Mouse (Mus musculus) forebrain, embryonic 10.5 days (tissue): ENCODE measurements around the gene Gm10320. TPM values are rescaled to one million over a fixed set of nuclear protein-coding genes. Genes with fewer than 3 reads are reported as not detected.

Source experiments
- DNase-seq: peaks from one replicate; pipeline ENCODE4 v3.0.0-alpha.2; 2017; ENCODE audit warnings: low spot score; ENCODE audit errors: extremely low spot score
- H3K27ac ChIP-seq: fragments of 300-500 bp; sonication (generic); 2 replicates; pipeline ENCODE4 v1.5.1; 2016; ENCODE audit warnings: mild to moderate bottlenecking
- H3K27me3 ChIP-seq: fragments of 300-500 bp; sonication (generic); 2 replicates; pipeline ENCODE4 v1.6.1; 2016; ENCODE audit warnings: mild to moderate bottlenecking; ENCODE audit not compliant: poor library complexity, severe bottlenecking
- H3K36me3 ChIP-seq: fragments of 300-500 bp; sonication (generic); replicated peaks from 2 replicates; pipeline ENCODE4 v1.6.1; 2016; ENCODE audit warnings: mild to moderate bottlenecking, moderate library complexity
- H3K4me1 ChIP-seq: fragments of 300-500 bp; sonication (generic); 2 replicates; pipeline ENCODE4 v1.6.1; 2016
- H3K4me3 ChIP-seq: fragments of 300-500 bp; sonication (generic); 2 replicates; pipeline ENCODE4 v1.5.1; 2016; ENCODE audit warnings: mild to moderate bottlenecking, moderate library complexity
- H3K9me3 ChIP-seq: fragments of 300-500 bp; sonication (generic); 2 replicates; pipeline ENCODE4 v1.6.1; 2016; ENCODE audit warnings: mild to moderate bottlenecking, moderate library complexity
- WGBS: fragments of 180-500 bp; shearing (Covaris S2); methylation state at CpG from one replicate; pipeline ENCODE4 v1.1.7; 2016; 5-methylcytosine and 5-hydroxymethylcytosine counted together
- polyA plus RNA-seq: library from polyadenylated mRNA; unstranded; fragments of >200 nt; fragmentation: Nextera tagmentation; extraction: Ambion mirVana; gene quantifications from 2 replicates; pipeline ENCODE4 v1.2.1, GENCODE M21; 2016

Gm10320 gene
- polyA plus RNA-seq, 1 experiment from 2014 or later: 1.3 TPM

DNA sequence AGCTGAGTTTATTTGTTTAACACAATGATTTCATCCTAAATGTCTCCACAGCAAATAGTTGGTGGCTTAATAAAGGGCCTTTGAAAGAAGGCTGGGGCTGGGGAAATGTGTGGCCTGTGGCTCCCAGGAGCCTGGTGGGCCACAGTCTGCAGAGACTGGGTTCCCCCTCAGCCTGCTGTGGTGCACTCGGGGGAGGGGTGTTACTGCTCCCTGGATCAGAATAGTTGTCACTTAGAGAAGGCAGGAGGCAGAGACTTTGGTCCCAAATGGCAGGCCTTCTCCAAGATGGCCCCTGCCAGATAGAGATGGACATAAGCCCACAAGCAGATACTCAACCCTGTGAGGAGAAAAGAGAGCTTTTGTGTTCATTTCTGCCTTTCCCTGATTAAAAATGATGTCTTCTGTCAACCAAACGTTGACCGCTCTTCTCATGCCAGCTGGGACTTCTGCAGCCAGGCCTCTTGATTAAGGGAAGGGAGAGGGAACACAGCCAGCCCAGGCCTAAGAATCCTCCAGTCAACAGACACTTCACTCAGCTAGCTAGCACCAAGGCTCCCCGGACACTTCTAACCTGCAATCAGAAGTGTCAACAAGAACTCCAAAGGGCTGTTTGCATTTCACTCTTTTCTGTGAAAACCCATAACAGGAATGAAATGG is 14.8 kb downstream of the Gm10320 start:
- 73% methylated on average over 4 of the region's 4 CpGs for WGBS
- DNase-seq: no peak
- no peaks in the 10 kb centered on the region for H3K9me3 ChIP-seq
- H3K36me3 ChIP-seq: no peaks in the 10 kb centered on the region
- H3K27me3 ChIP-seq: peaks cover 26% of the 10 kb centered on the region
- no peak overlapping the region for H3K4me3 ChIP-seq
- peaks cover 20% of the 10 kb centered on the region for H3K4me1 ChIP-seq
- peak overlapping the region; percentile 76 for H3K27ac ChIP-seq

GRCm38 (mm10) chr13:98476175-98476838 is 15.5 kb downstream of the Gm10320 start:
- WGBS: 45% methylated on average over 14 of the region's 14 CpGs
- H3K27me3 ChIP-seq: peaks cover 30% of the 10 kb centered on the region
- H3K36me3 ChIP-seq: no peaks in the 10 kb centered on the region
- H3K27ac ChIP-seq: peak overlapping the region; percentile 76
- no peaks in the 10 kb centered on the region for H3K9me3 ChIP-seq
- H3K4me3 ChIP-seq: no peak overlapping the region
- H3K4me1 ChIP-seq: peaks cover 20% of the 10 kb centered on the region
- DNase-seq: no peak

- 62% methylated on average over 8 of the region's 8 CpGs for WGBS
- no peak for DNase-seq
- H3K4me3 ChIP-seq: no peak overlapping the region
- H3K27ac ChIP-seq: peak overlapping the region; percentile 76; the same call in 1 of the 2 replicates
- no peaks in the 10 kb centered on the region for H3K36me3 ChIP-seq
- no peaks in the 10 kb centered on the region for H3K9me3 ChIP-seq
- peaks cover 30% of the 10 kb centered on the region for H3K27me3 ChIP-seq
- H3K4me1 ChIP-seq: peaks cover 20% of the 10 kb centered on the region
These were observed 16.1 kb downstream of the Gm10320 start for GRCm38 (mm10) chr13:98475681-98476080.

GRCm38 (mm10) chr13:98473034-98473433 is 18.8 kb downstream of the Gm10320 start:
- Histone ChIP-seq H3K4me3 (no peak overlapping the region), H3K36me3 (no peaks in the 10 kb centered on the region), H3K4me1 (peaks cover 20% of the 10 kb centered on the region), H3K27me3 (peaks cover 30% of the 10 kb centered on the region), H3K9me3 (no peaks in the 10 kb centered on the region), H3K27ac (no peak overlapping the region)
- no peak for DNase-seq
- WGBS: 85% methylated on average over 4 of the region's 4 CpGs

DNA sequence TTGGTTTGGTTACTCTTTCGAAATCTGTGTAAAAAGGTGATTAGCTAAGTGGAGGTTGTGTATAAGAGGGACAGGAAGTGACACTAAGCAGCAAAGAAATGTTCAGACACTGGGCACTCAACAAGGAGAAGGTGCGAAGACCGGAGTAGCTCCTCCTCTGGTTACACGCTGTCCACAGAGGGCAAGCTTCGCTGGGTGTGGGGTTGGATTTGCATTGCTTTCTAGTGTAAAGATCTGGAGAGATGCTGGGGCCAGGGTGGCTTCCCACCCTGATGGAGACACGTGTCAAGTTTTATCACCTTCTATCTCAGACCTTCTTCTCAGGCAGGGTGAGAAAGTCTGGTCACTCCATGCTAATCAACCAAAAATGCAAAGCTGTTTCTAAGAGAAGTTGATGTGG is 20.0 kb downstream of the Gm10320 start:
- WGBS: 79% methylated on average over 6 of the region's 6 CpGs
- Histone ChIP-seq H3K4me3 (no peak overlapping the region), H3K36me3 (no peaks in the 10 kb centered on the region), H3K27ac (no peak overlapping the region), H3K9me3 (no peaks in the 10 kb centered on the region), H3K4me1 (peaks cover 13% of the 10 kb centered on the region), H3K27me3 (peaks cover 30% of the 10 kb centered on the region)
- no peak for DNase-seq

DNA sequence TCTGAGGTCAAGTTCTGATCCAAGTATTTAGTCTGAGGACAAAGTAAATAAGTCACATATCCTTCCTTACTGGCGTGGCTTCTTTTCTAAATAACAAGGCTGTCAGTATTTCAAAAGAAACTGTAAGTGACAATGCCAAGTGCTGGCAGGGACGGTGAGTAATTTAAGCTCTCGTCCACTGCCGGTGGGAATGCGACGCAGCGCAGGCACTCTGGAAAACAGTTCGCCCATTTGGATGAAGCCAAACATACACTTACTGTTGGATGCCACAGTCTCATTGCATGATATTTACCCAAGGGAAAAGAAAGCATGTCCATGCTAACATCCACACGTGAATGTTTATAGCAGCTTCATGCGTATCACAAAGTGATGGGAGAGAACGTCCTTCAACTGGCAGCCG is 21.5 kb downstream of the Gm10320 start:
- Histone ChIP-seq H3K9me3 (no peaks in the 10 kb centered on the region), H3K27me3 (peaks cover 22% of the 10 kb centered on the region), H3K27ac (no peak overlapping the region), H3K4me1 (no peaks in the 10 kb centered on the region), H3K4me3 (no peak overlapping the region), H3K36me3 (no peaks in the 10 kb centered on the region)
- WGBS: 88% methylated on average over 12 of the region's 12 CpGs
- no peak for DNase-seq

DNA sequence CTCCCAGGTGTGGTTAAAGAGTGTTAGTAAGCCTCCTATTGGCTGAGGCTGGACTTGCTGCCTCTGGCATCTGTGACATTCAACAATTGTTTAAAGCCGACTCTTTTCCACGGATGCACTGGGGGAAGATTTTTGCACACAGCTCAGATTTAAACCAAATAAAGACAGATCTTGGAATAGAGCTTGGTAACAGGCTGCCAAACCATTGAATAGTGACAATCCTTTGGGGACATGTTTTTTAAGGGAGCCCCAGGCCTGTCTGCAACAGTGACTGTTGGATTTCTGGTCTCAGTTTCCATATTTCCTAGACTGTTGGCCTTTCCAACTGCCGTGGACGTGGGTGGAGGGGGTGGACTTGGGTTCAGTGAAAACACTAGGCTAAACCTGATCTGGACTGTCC is 21.9 kb downstream of the Gm10320 start:
- H3K36me3 ChIP-seq: no peaks in the 10 kb centered on the region
- no peaks in the 10 kb centered on the region for H3K4me1 ChIP-seq
- no peak for DNase-seq
- 80% methylated on average over 4 of the region's 4 CpGs for WGBS
- no peak overlapping the region for H3K27ac ChIP-seq
- H3K4me3 ChIP-seq: no peak overlapping the region
- H3K27me3 ChIP-seq: peaks cover 18% of the 10 kb centered on the region
- no peaks in the 10 kb centered on the region for H3K9me3 ChIP-seq

- Histone ChIP-seq H3K27me3 (no peaks in the 10 kb centered on the region), H3K27ac (no peak overlapping the region), H3K9me3 (peaks cover 5% of the 10 kb centered on the region; the same call in 1 of the 2 replicates), H3K36me3 (no peaks in the 10 kb centered on the region), H3K4me1 (no peaks in the 10 kb centered on the region), H3K4me3 (no peak overlapping the region)
- WGBS: 72% methylated on average over 4 of the region's 4 CpGs
- DNase-seq: no peak
These were observed 30.3 kb downstream of the Gm10320 start for GRCm38 (mm10) chr13:98461467-98461866.

DNA sequence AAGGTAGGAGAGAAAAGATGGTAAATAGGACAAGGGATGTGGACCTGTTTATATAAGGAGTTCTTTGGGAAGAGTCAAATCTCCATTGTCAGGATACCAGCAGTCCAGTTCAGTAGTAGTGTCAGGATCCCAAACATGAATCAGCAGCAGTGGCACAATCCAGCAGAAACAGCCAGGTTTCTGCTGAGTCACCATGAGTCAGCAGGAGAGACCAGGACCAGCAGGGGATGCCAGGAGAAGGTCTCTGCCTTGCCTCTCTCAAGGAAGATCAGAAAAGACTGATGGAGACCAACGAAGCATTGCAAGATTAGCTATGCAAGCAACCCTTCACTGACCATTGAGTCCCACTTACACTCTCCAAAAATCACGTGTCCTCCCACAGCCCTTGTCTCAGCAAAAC is 35.4 kb downstream of the Gm10320 start:
- Histone ChIP-seq H3K27me3 (no peaks in the 10 kb centered on the region), H3K9me3 (peaks cover 12% of the 10 kb centered on the region; the same call in 1 of the 2 replicates), H3K27ac (no peak overlapping the region), H3K4me1 (no peaks in the 10 kb centered on the region), H3K4me3 (no peak overlapping the region), H3K36me3 (no peaks in the 10 kb centered on the region)
- WGBS: 76% methylated on average over 2 of the region's 2 CpGs
- DNase-seq: no peak

DNA sequence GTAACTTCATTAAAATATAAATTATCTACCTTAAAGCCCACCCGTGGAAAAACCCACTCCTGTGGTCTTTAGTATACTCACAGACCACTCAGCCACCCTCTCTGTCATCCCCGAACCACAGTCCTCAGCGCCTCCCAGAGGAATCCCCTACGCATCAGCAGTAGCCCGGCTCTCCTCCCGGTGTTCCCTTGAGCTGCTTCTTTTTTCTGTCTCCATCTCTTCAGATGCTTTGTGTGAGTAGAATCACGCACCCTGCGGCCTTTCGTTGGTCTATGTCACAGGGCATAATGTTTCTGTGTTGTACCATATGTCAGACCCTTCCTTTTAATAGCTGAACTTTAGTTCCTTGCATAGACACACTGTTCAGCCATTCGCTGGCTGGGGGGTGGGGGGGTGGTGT is 36.2 kb downstream of the Gm10320 start:
- Histone ChIP-seq H3K4me3 (no peak overlapping the region), H3K36me3 (no peaks in the 10 kb centered on the region), H3K4me1 (no peaks in the 10 kb centered on the region), H3K27ac (no peak overlapping the region), H3K9me3 (peaks cover 12% of the 10 kb centered on the region; the same call in 1 of the 2 replicates), H3K27me3 (no peaks in the 10 kb centered on the region)
- WGBS: 85% methylated on average over 10 of the region's 10 CpGs
- no peak for DNase-seq

- Histone ChIP-seq H3K4me3 (no peak overlapping the region), H3K27me3 (no peaks in the 10 kb centered on the region), H3K36me3 (no peaks in the 10 kb centered on the region), H3K9me3 (peaks cover 12% of the 10 kb centered on the region; the same call in 1 of the 2 replicates), H3K4me1 (no peaks in the 10 kb centered on the region), H3K27ac (no peak overlapping the region)
- WGBS: 89% methylated on average over 12 of the region's 12 CpGs
- no peak for DNase-seq
These were observed 37.4 kb downstream of the Gm10320 start for GRCm38 (mm10) chr13:98454224-98454967.

DNA sequence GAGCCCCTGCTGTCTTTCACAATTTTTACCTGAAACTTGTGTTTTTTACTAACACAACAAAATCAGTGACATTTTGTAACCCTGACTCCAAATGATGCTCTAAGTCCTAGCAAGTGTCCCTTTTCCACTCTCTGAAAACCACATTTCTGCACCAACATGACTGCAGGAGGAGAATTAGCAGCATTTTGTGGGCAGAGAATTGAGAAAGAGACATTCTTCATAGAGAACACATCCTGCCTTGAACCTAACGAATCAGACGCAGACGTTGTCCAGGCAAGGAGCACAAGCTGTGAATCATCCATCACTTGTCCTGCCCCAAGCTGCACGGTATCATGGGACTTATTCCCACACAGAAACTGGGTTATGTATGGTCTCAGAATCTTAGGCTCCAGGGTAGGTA is 38.7 kb downstream of the Gm10320 start:
- Histone ChIP-seq H3K9me3 (peaks cover 7% of the 10 kb centered on the region; the same call in 1 of the 2 replicates), H3K4me3 (no peak overlapping the region), H3K27me3 (no peaks in the 10 kb centered on the region), H3K4me1 (no peaks in the 10 kb centered on the region), H3K36me3 (no peaks in the 10 kb centered on the region), H3K27ac (no peak overlapping the region)
- WGBS: 88% methylated on average over 4 of the region's 4 CpGs
- no peak for DNase-seq

GRCm38 (mm10) chr13:98448696-98449095 is 43.1 kb downstream of the Gm10320 start:
- H3K9me3 ChIP-seq: peaks cover 7% of the 10 kb centered on the region; the same call in 1 of the 2 replicates
- no peak for DNase-seq
- H3K4me1 ChIP-seq: no peaks in the 10 kb centered on the region
- no peak overlapping the region for H3K4me3 ChIP-seq
- no peaks in the 10 kb centered on the region for H3K27me3 ChIP-seq
- H3K27ac ChIP-seq: no peak overlapping the region
- H3K36me3 ChIP-seq: no peaks in the 10 kb centered on the region
